Mouse (Mus musculus): ENCODE data around the gene Msi2. TPM values are rescaled to one million over a fixed set of nuclear protein-coding genes. Genes with fewer than 3 reads are reported as not detected.

The Msi2 gene
- total and polyA plus RNA-seq, 2 experiments from 2014 or later, result 22.1 to 94.6 TPM

DNA sequence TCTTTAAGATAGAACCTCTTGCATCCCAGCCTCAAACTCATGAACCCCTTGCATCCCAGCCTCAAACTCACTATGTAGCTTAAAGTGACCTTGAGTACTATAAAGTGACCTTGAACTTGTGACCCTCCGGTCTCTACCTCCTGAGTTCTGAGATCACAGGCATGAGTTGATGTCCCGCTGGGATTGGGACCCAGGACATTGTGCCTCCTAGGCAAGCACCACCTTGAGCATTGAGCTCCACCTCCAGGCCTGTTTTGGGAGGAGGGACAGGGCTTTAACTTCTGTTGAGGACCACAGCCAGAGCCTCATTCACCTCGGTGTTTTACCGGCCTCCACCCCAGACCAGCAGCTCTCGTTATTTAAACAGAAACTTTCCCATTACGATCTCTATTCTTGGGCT, 93.7 kb downstream of the Msi2 start:
- Histone ChIP-seq H3K27ac (ENCODE audit: low read depth) (peak overlapping the region; percentile 16; the same call in 1 of the 2 replicates), H3K9me3 (replicated peaks; ENCODE audit: control insufficient read depth, low read length) (no peaks in the 10 kb centered on the region), H3K4me3 (ENCODE audit: low read depth, low read length) (no peak overlapping the region), H3K9ac (replicated peaks; ENCODE audit: low read depth, low read length) (no peak overlapping the region), H3K4me2 (ENCODE audit: low read depth, low read length) (no peak overlapping the region), H3K27me3 (ENCODE audit: control insufficient read depth, insufficient read depth, low read length) (no peaks in the 10 kb centered on the region), H3K36me3 (replicated peaks; ENCODE audit: control insufficient read depth, insufficient read depth, low read length) (no peaks in the 10 kb centered on the region), H3K4me1 (ENCODE audit: control insufficient read depth, insufficient read depth) (peaks cover 66% of the 10 kb centered on the region)
- DNase-seq (ENCODE audit: low spot score) (no peak), ATAC-seq (ENCODE audit: insufficient read depth, low read depth) (no peak)
- no peak for TF ChIP-seq EP300 (IDR thresholded peaks at IDR 0.05; ENCODE audit: low read depth)
- TF ChIP-seq CTCF (IDR thresholded peaks at IDR 0.05; ENCODE audit: low read depth), result no peak
- 77% methylated on average over 6 of the region's 6 CpGs for WGBS

DNA sequence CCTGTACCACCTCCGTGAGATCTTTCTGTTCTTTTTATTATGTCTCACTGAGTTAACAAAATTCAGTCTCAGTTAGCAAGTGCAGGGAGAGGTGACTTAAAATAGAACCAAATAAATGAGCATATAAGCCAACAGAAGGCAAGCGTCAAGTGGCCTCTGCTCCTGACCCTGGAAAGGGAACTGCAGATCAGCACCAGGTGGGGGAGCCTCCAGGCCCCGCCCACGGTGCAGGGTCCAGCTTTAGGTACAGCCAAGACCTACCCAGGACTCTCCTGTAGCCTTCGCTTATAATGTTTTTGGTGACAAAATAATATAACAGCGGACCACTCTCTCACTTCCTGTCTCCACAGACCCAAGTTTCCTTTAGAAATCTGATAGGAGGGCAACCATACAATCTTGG, 94.6 kb downstream of the Msi2 start:
- 61% methylated on average over 6 of the region's 6 CpGs for WGBS
- DNase-seq (ENCODE audit: low spot score) (no peak), ATAC-seq (ENCODE audit: insufficient read depth, low read depth) (no peak)
- no peak overlapping the region for H3K9ac ChIP-seq (replicated peaks; ENCODE audit: low read depth, low read length)
- H3K4me1 ChIP-seq (ENCODE audit: control insufficient read depth, insufficient read depth), result peaks cover 67% of the 10 kb centered on the region
- H3K4me2 ChIP-seq (ENCODE audit: low read depth, low read length), result no peak overlapping the region
- H3K4me3 ChIP-seq (ENCODE audit: low read depth, low read length), result no peak overlapping the region
- H3K36me3 ChIP-seq (replicated peaks; ENCODE audit: control insufficient read depth, insufficient read depth, low read length), result no peaks in the 10 kb centered on the region
- no peak for TF ChIP-seq CTCF (IDR thresholded peaks at IDR 0.05; ENCODE audit: low read depth)
- TF ChIP-seq EP300 (IDR thresholded peaks at IDR 0.05; ENCODE audit: low read depth), result no peak
- no peaks in the 10 kb centered on the region for H3K9me3 ChIP-seq (replicated peaks; ENCODE audit: control insufficient read depth, low read length)
- no peaks in the 10 kb centered on the region for H3K27me3 ChIP-seq (ENCODE audit: control insufficient read depth, insufficient read depth, low read length)
- peak overlapping the region; percentile 8; the same call in 1 of the 2 replicates for H3K27ac ChIP-seq (ENCODE audit: low read depth)

DNA sequence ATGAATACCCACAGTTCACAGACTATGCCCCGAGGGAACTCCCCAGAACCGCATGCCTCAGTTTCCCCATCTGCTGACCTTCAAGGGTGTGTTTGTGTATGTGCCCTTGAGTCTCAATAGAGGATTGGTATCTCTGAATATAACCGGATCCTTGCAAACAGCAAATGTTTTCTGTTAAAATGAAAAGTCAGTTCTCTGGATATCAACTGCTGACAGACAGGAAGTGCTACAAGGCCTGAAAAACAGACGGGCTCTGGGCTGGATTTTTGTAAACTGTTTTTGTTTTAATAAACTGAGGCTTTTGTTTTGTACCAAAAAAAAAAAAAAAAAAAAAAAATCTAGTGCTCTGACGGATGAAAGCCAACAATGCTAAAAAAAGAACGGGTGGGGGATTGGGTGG, 95.8 kb downstream of the Msi2 start:
- H3K4me2 ChIP-seq (ENCODE audit: low read depth, low read length), result no peak overlapping the region
- H3K36me3 ChIP-seq (replicated peaks; ENCODE audit: control insufficient read depth, insufficient read depth, low read length), result no peaks in the 10 kb centered on the region
- DNase-seq (ENCODE audit: low spot score) (no peak), ATAC-seq (ENCODE audit: insufficient read depth, low read depth) (no peak)
- H3K9me3 ChIP-seq (replicated peaks; ENCODE audit: control insufficient read depth, low read length), result no peaks in the 10 kb centered on the region
- no peak overlapping the region for H3K9ac ChIP-seq (replicated peaks; ENCODE audit: low read depth, low read length)
- peak overlapping the region; percentile 63 for H3K27ac ChIP-seq (ENCODE audit: low read depth)
- TF ChIP-seq CTCF (IDR thresholded peaks at IDR 0.05; ENCODE audit: low read depth) (no peak), EP300 (IDR thresholded peaks at IDR 0.05; ENCODE audit: low read depth) (no peak)
- WGBS, result 22% methylated on average over 6 of the region's 6 CpGs
- no peak overlapping the region for H3K4me3 ChIP-seq (ENCODE audit: low read depth, low read length)
- no peaks in the 10 kb centered on the region for H3K27me3 ChIP-seq (ENCODE audit: control insufficient read depth, insufficient read depth, low read length)
- peaks cover 66% of the 10 kb centered on the region for H3K4me1 ChIP-seq (ENCODE audit: control insufficient read depth, insufficient read depth)

DNA sequence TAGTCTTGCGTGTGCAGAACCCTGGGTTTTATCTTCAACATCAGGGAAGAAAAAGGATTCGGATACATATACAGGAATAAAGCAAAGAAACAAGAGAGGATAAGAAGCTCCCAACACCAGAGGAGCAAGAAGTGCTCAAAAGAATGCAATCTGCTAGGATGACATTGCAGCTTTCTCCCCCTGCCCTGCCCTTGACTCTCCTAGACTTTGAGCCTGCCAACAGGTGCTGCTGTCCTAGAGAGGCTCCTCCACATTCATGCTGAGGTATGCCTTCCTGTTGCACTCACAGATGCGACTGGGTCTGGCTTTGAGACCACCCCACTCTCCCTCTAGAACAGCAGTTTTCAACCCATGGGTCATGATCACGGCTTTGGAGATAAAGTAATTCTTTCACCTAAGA, 96.5 kb downstream of the Msi2 start:
- no peak overlapping the region for H3K9ac ChIP-seq (replicated peaks; ENCODE audit: low read depth, low read length)
- 59% methylated on average over 4 of the region's 4 CpGs for WGBS

DNA sequence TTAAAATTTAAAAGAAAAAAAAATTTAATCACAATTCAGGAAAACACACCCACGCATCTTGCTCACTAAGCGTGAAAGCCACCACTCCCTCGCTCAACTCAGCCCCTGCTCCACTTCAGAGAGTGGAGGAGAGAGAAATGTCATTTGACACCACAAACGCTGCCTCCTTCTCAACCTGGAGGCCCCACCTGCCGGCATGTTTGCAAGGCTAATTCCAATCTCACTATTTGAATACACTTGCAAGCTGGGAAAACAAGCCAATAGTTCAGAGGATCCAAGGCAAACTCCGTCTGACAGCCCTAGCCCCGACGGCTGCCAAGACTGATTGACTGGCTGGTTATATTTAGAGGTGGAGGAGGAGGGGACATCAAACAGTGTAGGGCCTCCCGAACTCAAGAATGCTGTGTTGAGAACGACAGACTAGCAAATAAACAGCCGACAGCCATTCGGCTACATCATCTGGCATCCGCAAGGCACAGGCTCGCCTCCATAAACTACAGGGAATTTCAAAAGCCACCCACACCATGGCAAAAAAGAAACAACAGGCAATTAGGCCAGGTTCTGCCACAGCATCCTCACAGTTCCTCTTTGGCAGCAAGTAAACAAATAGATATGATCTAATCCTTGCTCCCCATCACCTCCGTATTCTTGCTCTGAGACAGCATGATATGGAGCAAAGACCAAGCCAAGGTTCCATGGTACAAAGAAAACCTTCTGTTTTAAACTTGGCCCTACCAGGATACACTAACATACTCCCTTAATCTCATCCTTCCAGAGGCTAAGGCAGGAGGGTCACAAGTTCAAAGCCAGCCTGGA, 97.9 kb downstream of the Msi2 start:
- WGBS, result 4% methylated on average over 15 of the region's 15 CpGs
- Histone ChIP-seq H3K4me1 (ENCODE audit: control insufficient read depth, insufficient read depth) (peaks cover 57% of the 10 kb centered on the region), H3K27ac (ENCODE audit: low read depth) (peak overlapping the region; percentile 78), H3K36me3 (replicated peaks; ENCODE audit: control insufficient read depth, insufficient read depth, low read length) (no peaks in the 10 kb centered on the region), H3K9ac (replicated peaks; ENCODE audit: low read depth, low read length) (no peak overlapping the region), H3K27me3 (ENCODE audit: control insufficient read depth, insufficient read depth, low read length) (no peaks in the 10 kb centered on the region), H3K4me2 (ENCODE audit: low read depth, low read length) (peak overlapping the region; percentile 38), H3K4me3 (ENCODE audit: low read depth, low read length) (no peak overlapping the region), H3K9me3 (replicated peaks; ENCODE audit: control insufficient read depth, low read length) (no peaks in the 10 kb centered on the region)
- TF ChIP-seq CTCF (IDR thresholded peaks at IDR 0.05; ENCODE audit: low read depth) (no peak), EP300 (IDR thresholded peaks at IDR 0.05; ENCODE audit: low read depth) (no peak)
- DNase-seq (ENCODE audit: low spot score) (peak; percentile 72), ATAC-seq (ENCODE audit: insufficient read depth, low read depth) (peak; percentile 80)

More for the DNA sequence above, 96.5 kb downstream of the Msi2 start:
- TF ChIP-seq EP300 (IDR thresholded peaks at IDR 0.05; ENCODE audit: low read depth) (no peak), CTCF (IDR thresholded peaks at IDR 0.05; ENCODE audit: low read depth) (no peak)
- H3K4me3 ChIP-seq (ENCODE audit: low read depth, low read length), result no peak overlapping the region
- DNase-seq (ENCODE audit: low spot score) (no peak), ATAC-seq (ENCODE audit: insufficient read depth, low read depth) (no peak)
- H3K4me1 ChIP-seq (ENCODE audit: control insufficient read depth, insufficient read depth), result peaks cover 59% of the 10 kb centered on the region
- H3K27ac ChIP-seq (ENCODE audit: low read depth), result peak overlapping the region; percentile 60
- H3K36me3 ChIP-seq (replicated peaks; ENCODE audit: control insufficient read depth, insufficient read depth, low read length), result no peaks in the 10 kb centered on the region
- H3K27me3 ChIP-seq (ENCODE audit: control insufficient read depth, insufficient read depth, low read length), result no peaks in the 10 kb centered on the region
- no peak overlapping the region for H3K4me2 ChIP-seq (ENCODE audit: low read depth, low read length)
- no peaks in the 10 kb centered on the region for H3K9me3 ChIP-seq (replicated peaks; ENCODE audit: control insufficient read depth, low read length)
